Mouse (Mus musculus) heart, embryonic 13.5 days (tissue): ENCODE results near the gene Ergic1. TPM values are rescaled to one million over a fixed set of nuclear protein-coding genes. Genes with fewer than 3 reads are reported as not detected.

ENCODE experiments used
- ATAC-seq: fragments of 200-750 bp; cut with Nextera tagmentation; 2 replicates; pipeline ENCODE4 v1.8.0; 2017; ENCODE audit warnings: moderate TSS enrichment; ENCODE audit not compliant: insufficient number of reproducible peaks, low FRiP score, low TSS enrichment; ENCODE audit errors: extremely low read depth
- H3K27ac ChIP-seq: fragments of 300-500 bp; sonication (generic); replicated peaks from 2 replicates; pipeline ENCODE4 v1.5.1; 2015; ENCODE audit warnings: moderate library complexity, mild to moderate bottlenecking, inconsistent platforms
- H3K27me3 ChIP-seq: fragments of 300-500 bp; sonication (generic); replicated peaks from 2 replicates; pipeline ENCODE4 v1.6.1; 2015; ENCODE audit warnings: mild to moderate bottlenecking, inconsistent platforms
- H3K36me3 ChIP-seq: fragments of 300-500 bp; sonication (generic); 2 replicates; pipeline ENCODE4 v1.6.1; 2015; ENCODE audit warnings: mild to moderate bottlenecking, inconsistent platforms
- H3K4me1 ChIP-seq: fragments of 300-500 bp; sonication (generic); 2 replicates; pipeline ENCODE4 v1.6.1; 2015; ENCODE audit warnings: inconsistent platforms
- H3K4me2 ChIP-seq: fragments of 300-500 bp; sonication (generic); 2 replicates; pipeline ENCODE4 v1.6.1; 2015; ENCODE audit warnings: inconsistent platforms, mild to moderate bottlenecking, moderate library complexity
- H3K4me3 ChIP-seq: fragments of 300-500 bp; sonication (generic); 2 replicates; pipeline ENCODE4 v1.5.1; 2015; ENCODE audit warnings: moderate library complexity, mild to moderate bottlenecking, inconsistent platforms
- H3K9ac ChIP-seq: fragments of 300-500 bp; sonication (generic); 2 replicates; pipeline ENCODE4 v1.6.1; 2015; ENCODE audit warnings: inconsistent platforms, mild to moderate bottlenecking, moderate library complexity
- H3K9me3 ChIP-seq: fragments of 300-500 bp; sonication (generic); 2 replicates; pipeline ENCODE4 v1.6.1; 2016; ENCODE audit warnings: inconsistent platforms
- WGBS: fragments of 180-500 bp; shearing (Covaris S2); methylation state at CpG from one replicate; pipeline ENCODE4 v1.1.7; 2015; ENCODE audit warnings: mixed read lengths; 5-methylcytosine and 5-hydroxymethylcytosine counted together
- polyA plus RNA-seq: library from polyadenylated mRNA; unstranded; fragments of >200 nt; fragmentation: Nextera tagmentation; extraction: Ambion mirVana; gene quantifications from 2 replicates; pipeline ENCODE4 v1.2.1, GENCODE M21; 2015

Ergic1 gene
- polyA plus RNA-seq, 1 experiment from 2014 or later, result 103 TPM

GRCm38 (mm10) chr17:26587961-26588487 lies 26.7 kb downstream of the Ergic1 start:
- no peaks in the 10 kb centered on the region for H3K27me3 ChIP-seq
- peaks cover 54% of the 10 kb centered on the region for H3K4me1 ChIP-seq
- H3K9ac ChIP-seq, result no peak overlapping the region
- no peak overlapping the region for H3K4me2 ChIP-seq
- no peak overlapping the region for H3K27ac ChIP-seq
- ATAC-seq, result no peak
- 83% methylated on average over 12 of the region's 12 CpGs for WGBS
- no peaks in the 10 kb centered on the region for H3K9me3 ChIP-seq
- H3K36me3 ChIP-seq, result peaks cover 52% of the 10 kb centered on the region
- H3K4me3 ChIP-seq, result no peak overlapping the region

GRCm38 (mm10) chr17:26592510-26592909 lies 31.2 kb downstream of the Ergic1 start:
- H3K27ac ChIP-seq, result 0 out of 2 replicates have a peak overlapping the region, but pooled peaks have one; percentile 36
- no peaks in the 10 kb centered on the region for H3K9me3 ChIP-seq
- H3K9ac ChIP-seq, result no peak overlapping the region
- H3K27me3 ChIP-seq, result no peaks in the 10 kb centered on the region
- 85% methylated on average over 4 of the region's 4 CpGs for WGBS
- ATAC-seq, result no peak
- no peak overlapping the region for H3K4me3 ChIP-seq
- peaks cover 43% of the 10 kb centered on the region for H3K36me3 ChIP-seq
- peaks cover 68% of the 10 kb centered on the region for H3K4me1 ChIP-seq
- no peak overlapping the region for H3K4me2 ChIP-seq

GRCm38 (mm10) chr17:26593199-26593598 lies 31.9 kb downstream of the Ergic1 start:
- Histone ChIP-seq H3K9ac (no peak overlapping the region), H3K27me3 (no peaks in the 10 kb centered on the region), H3K4me2 (no peak overlapping the region), H3K9me3 (no peaks in the 10 kb centered on the region), H3K4me1 (peaks cover 66% of the 10 kb centered on the region), H3K36me3 (peaks cover 37% of the 10 kb centered on the region), H3K27ac (no peak overlapping the region), H3K4me3 (no peak overlapping the region)
- ATAC-seq, result no peak
- WGBS, result 90% methylated on average over 5 of the region's 5 CpGs

GRCm38 (mm10) chr17:26594171-26594570 lies 32.9 kb downstream of the Ergic1 start:
- ATAC-seq, result no peak
- Histone ChIP-seq H3K4me1 (peaks cover 67% of the 10 kb centered on the region), H3K4me3 (no peak overlapping the region), H3K27me3 (no peaks in the 10 kb centered on the region), H3K36me3 (peaks cover 28% of the 10 kb centered on the region), H3K27ac (peak overlapping the region; percentile 95), H3K9ac (peak overlapping the region; percentile 15; the same call in 1 of the 2 replicates), H3K9me3 (no peaks in the 10 kb centered on the region), H3K4me2 (no peak overlapping the region)
- 70% methylated on average over 7 of the region's 7 CpGs for whole genome bisulfite sequencing

- Histone ChIP-seq H3K36me3 (peaks cover 28% of the 10 kb centered on the region), H3K27ac (peak overlapping the region; percentile 95), H3K4me1 (peaks cover 73% of the 10 kb centered on the region), H3K27me3 (no peaks in the 10 kb centered on the region), H3K9ac (peak overlapping the region; percentile 74), H3K9me3 (no peaks in the 10 kb centered on the region), H3K4me3 (no peak overlapping the region), H3K4me2 (0 out of 2 replicates have a peak overlapping the region, but pooled peaks have one; percentile 55)
- ATAC-seq, result no peak
- WGBS, result 22% methylated on average over 7 of the region's 7 CpGs
These were observed 33.7 kb downstream of the Ergic1 start for GRCm38 (mm10) chr17:26594958-26595357.

GRCm38 (mm10) chr17:26595448-26596167 lies 34.3 kb downstream of the Ergic1 start:
- H3K4me2 ChIP-seq, result peak overlapping the region; percentile 55
- H3K4me3 ChIP-seq, result no peak overlapping the region
- peaks cover 76% of the 10 kb centered on the region for H3K4me1 ChIP-seq
- WGBS, result 20% methylated on average over 7 of the region's 7 CpGs
- no peaks in the 10 kb centered on the region for H3K27me3 ChIP-seq
- no peaks in the 10 kb centered on the region for H3K9me3 ChIP-seq
- peaks cover 23% of the 10 kb centered on the region for H3K36me3 ChIP-seq
- no peak for ATAC-seq
- peak overlapping the region; percentile 74 for H3K9ac ChIP-seq
- H3K27ac ChIP-seq, result peak overlapping the region; percentile 95

- 30% methylated on average over 7 of the region's 7 CpGs for WGBS
- Histone ChIP-seq H3K36me3 (peaks cover 18% of the 10 kb centered on the region), H3K4me3 (peak overlapping the region; percentile 18), H3K4me1 (peaks cover 77% of the 10 kb centered on the region), H3K9ac (peak overlapping the region; percentile 74), H3K27ac (peak overlapping the region; percentile 95), H3K4me2 (peak overlapping the region; percentile 55), H3K27me3 (no peaks in the 10 kb centered on the region), H3K9me3 (no peaks in the 10 kb centered on the region)
- peak; percentile 45; the same call in 1 of the 2 replicates for ATAC-seq
These were observed 34.9 kb downstream of the Ergic1 start for GRCm38 (mm10) chr17:26596168-26596658.

- Histone ChIP-seq H3K9me3 (no peaks in the 10 kb centered on the region), H3K4me2 (peak overlapping the region; percentile 55), H3K36me3 (peaks cover 15% of the 10 kb centered on the region), H3K9ac (peak overlapping the region; percentile 74), H3K4me1 (peaks cover 82% of the 10 kb centered on the region), H3K27me3 (no peaks in the 10 kb centered on the region), H3K27ac (peak overlapping the region; percentile 95), H3K4me3 (no peak overlapping the region)
- 53% methylated on average over 6 of the region's 6 CpGs for WGBS
- ATAC-seq, result no peak
These were observed 35.7 kb downstream of the Ergic1 start for GRCm38 (mm10) chr17:26596856-26597481.

- no peak overlapping the region for H3K4me3 ChIP-seq
- no peak overlapping the region for H3K27ac ChIP-seq
- peaks cover 82% of the 10 kb centered on the region for H3K4me1 ChIP-seq
- H3K9me3 ChIP-seq, result no peaks in the 10 kb centered on the region
- 0 out of 2 replicates have a peak overlapping the region, but pooled peaks have one; percentile 25 for H3K9ac ChIP-seq
- peaks cover 5% of the 10 kb centered on the region; the same call in 1 of the 2 replicates for H3K36me3 ChIP-seq
- no peaks in the 10 kb centered on the region for H3K27me3 ChIP-seq
- no peak for ATAC-seq
- H3K4me2 ChIP-seq, result no peak overlapping the region
- WGBS, result 91% methylated on average over 5 of the region's 5 CpGs
These were observed 37.6 kb downstream of the Ergic1 start for GRCm38 (mm10) chr17:26598845-26599244.

- peaks cover 61% of the 10 kb centered on the region for H3K4me1 ChIP-seq
- no peak for ATAC-seq
- no peak overlapping the region for H3K4me3 ChIP-seq
- 54% methylated on average over 17 of the region's 17 CpGs for WGBS
- H3K27me3 ChIP-seq, result no peaks in the 10 kb centered on the region
- H3K4me2 ChIP-seq, result no peak overlapping the region
- H3K9me3 ChIP-seq, result no peaks in the 10 kb centered on the region
- peaks cover 17% of the 10 kb centered on the region for H3K36me3 ChIP-seq
- H3K9ac ChIP-seq, result peak overlapping the region; percentile 61
- peak overlapping the region; percentile 77 for H3K27ac ChIP-seq
These were observed 39.7 kb downstream of the Ergic1 start for GRCm38 (mm10) chr17:26600913-26601447.

- H3K27me3 ChIP-seq, result no peaks in the 10 kb centered on the region
- H3K36me3 ChIP-seq, result peaks cover 21% of the 10 kb centered on the region
- H3K4me3 ChIP-seq, result no peak overlapping the region
- peak overlapping the region; percentile 77 for H3K27ac ChIP-seq
- 65% methylated on average over 6 of the region's 6 CpGs for WGBS
- H3K9me3 ChIP-seq, result no peaks in the 10 kb centered on the region
- H3K4me2 ChIP-seq, result no peak overlapping the region
- peak overlapping the region; percentile 61 for H3K9ac ChIP-seq
- ATAC-seq, result no peak
- H3K4me1 ChIP-seq, result peaks cover 55% of the 10 kb centered on the region
These were observed 40.2 kb downstream of the Ergic1 start for GRCm38 (mm10) chr17:26601514-26601913.
